Mouse (Mus musculus) G1E (cell line): ENCODE measurements around the gene Actl11. TPM values are rescaled to one million over a fixed set of nuclear protein-coding genes. Genes with fewer than 3 reads are reported as not detected.

Experiments
- ATAC-seq: 2 replicates; pipeline ENCODE4 v1.8.0; 2016; ENCODE audit warnings: mild to moderate bottlenecking; ENCODE audit not compliant: insufficient number of reproducible peaks, poor library complexity, low FRiP score, severe bottlenecking; ENCODE audit errors: extremely low read depth
- DNase-seq: peaks from one replicate; pipeline ENCODE4 v3.0.0; 2012; ENCODE audit warnings: low spot score
- H3K27me3 ChIP-seq: 2 replicates; pipeline ENCODE4 v1.6.1; 2012; ENCODE audit warnings: mild to moderate bottlenecking, low read length, inconsistent platforms; ENCODE audit not compliant: insufficient read depth
- H3K36me3 ChIP-seq: replicated peaks from 2 replicates; pipeline ENCODE3; 2012; ENCODE audit warnings: mild to moderate bottlenecking, inconsistent platforms
- H3K4me1 ChIP-seq: 2 replicates; pipeline ENCODE4 v1.6.1; 2012; ENCODE audit warnings: low read depth, low read length, inconsistent platforms, mixed read lengths; ENCODE audit not compliant: insufficient read depth
- H3K4me3 ChIP-seq: 2 replicates; pipeline ENCODE4 v1.5.1; 2012; ENCODE audit warnings: low read depth, mild to moderate bottlenecking, inconsistent platforms, low read length, moderate library complexity, mixed read lengths
- H3K9me3 ChIP-seq: replicated peaks from 2 replicates; pipeline ENCODE4 v1.6.1; 2012; ENCODE audit warnings: inconsistent platforms
- CTCF ChIP-seq: IDR thresholded peaks from 2 replicates; pipeline ENCODE4 v1.5.1; 2012; ENCODE audit warnings: low read depth, low read length, inconsistent platforms, mixed read lengths
- GATA1 ChIP-seq: IDR thresholded peaks from 2 replicates; pipeline ENCODE4 v1.6.1; 2012; ENCODE audit warnings: borderline replicate concordance, low read length, inconsistent platforms, mixed read lengths
- GATA2 ChIP-seq: IDR thresholded peaks from 2 replicates; pipeline ENCODE4 v1.6.1; 2012; ENCODE audit warnings: low read depth, low read length, inconsistent platforms, borderline replicate concordance
- POLR2AphosphoS5 ChIP-seq: IDR thresholded peaks from 2 replicates; pipeline ENCODE4 v1.6.1; 2012; ENCODE audit warnings: low read depth, low read length, inconsistent platforms; ENCODE audit not compliant: insufficient replicate concordance
- TAL1 ChIP-seq: conservative IDR thresholded peaks from 2 replicates; pipeline ENCODE4 v1.6.1; 2012; ENCODE audit warnings: low read depth, low read length, inconsistent platforms, mixed read lengths
- polyA plus RNA-seq: library from polyadenylated mRNA; stranded (reverse); fragments of >175 nt; gene quantifications from 2 replicates; pipeline ENCODE4 v1.2.3, GENCODE M21; 2012
- total RNA-seq, 2 experiments: library from RNA; stranded (forward) in 1 of 2; stranded (reverse) in 1 of 2; fragments of 200-1000 nt in 1 of 2; fragments of >200 nt in 1 of 2; fragmentation: Nextera tagmentation in 1 of 2; gene quantifications; 2 replicates each; pipeline ENCODE4 v1.2.3; 2014 to 2017

The Actl11 gene
- total and polyA plus RNA-seq, 3 experiments = 0.11 TPM; not detected in 2

DNA sequence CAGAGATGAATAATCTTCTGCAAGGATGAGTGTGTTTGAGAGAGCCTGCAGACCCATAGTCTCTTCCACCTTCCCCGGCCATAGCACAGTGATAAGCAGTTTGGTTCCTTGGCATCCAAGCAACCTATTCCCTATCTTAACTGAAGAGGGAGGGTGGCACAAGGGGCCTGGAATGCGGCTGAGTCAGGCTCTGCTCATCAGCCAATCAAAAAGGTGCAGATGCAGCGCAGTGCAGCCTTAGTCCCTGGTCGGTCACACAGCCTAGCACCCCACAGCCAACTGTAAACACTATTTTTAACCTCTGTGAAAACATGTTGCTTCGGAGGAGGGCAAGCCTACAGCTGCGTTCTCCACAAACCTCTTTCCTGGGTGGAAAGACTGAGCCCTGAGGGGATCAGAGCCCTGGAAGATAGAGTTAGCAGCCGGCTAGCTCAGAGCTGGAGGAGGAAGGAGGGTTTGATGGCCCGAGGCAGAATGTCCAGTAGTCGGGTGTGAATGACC is 1.3 kb upstream of the Actl11 start:
- Histone ChIP-seq H3K9me3 (no peaks in the 10 kb centered on the region), H3K36me3 (no peaks in the 10 kb centered on the region), H3K4me3 (no peak overlapping the region), H3K27me3 (peaks cover 75% of the 10 kb centered on the region), H3K4me1 (no peaks in the 10 kb centered on the region; the same call in 1 of the 2 replicates)
- ATAC-seq (no peak), DNase-seq (no peak)
- TF ChIP-seq CTCF = no peak
- TF ChIP-seq POLR2AphosphoS5 = no peak
- no peak for TF ChIP-seq TAL1
- TF ChIP-seq GATA1 = no peak
- TF ChIP-seq GATA2 = no peak

DNA sequence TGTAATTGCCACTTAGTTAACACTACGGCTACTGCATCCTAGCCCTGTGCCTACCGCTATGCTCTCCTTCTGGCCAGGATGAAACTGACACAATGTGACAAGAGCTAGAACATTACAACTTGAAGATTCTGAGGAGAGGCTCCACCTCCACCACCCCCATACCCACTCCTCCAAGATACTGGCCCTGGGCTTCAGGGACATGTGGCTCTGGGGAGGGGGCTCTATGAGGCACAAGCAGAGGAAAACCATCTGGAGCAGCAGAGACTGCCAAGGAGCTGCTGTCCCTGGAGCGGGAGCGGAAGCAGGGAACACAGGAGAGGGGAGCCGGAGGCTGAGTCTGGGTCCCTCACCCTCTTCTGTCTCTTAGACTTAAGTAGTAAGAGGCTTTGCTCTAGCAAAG is 520 bp upstream of the Actl11 start:
- Histone ChIP-seq H3K27me3 (peaks cover 80% of the 10 kb centered on the region), H3K36me3 (no peaks in the 10 kb centered on the region), H3K4me1 (no peaks in the 10 kb centered on the region; the same call in 1 of the 2 replicates), H3K4me3 (no peak overlapping the region), H3K9me3 (no peaks in the 10 kb centered on the region)
- TF ChIP-seq POLR2AphosphoS5 (no peak), CTCF (no peak), GATA2 (no peak)
- DNase-seq (no peak), ATAC-seq (no peak)

DNA sequence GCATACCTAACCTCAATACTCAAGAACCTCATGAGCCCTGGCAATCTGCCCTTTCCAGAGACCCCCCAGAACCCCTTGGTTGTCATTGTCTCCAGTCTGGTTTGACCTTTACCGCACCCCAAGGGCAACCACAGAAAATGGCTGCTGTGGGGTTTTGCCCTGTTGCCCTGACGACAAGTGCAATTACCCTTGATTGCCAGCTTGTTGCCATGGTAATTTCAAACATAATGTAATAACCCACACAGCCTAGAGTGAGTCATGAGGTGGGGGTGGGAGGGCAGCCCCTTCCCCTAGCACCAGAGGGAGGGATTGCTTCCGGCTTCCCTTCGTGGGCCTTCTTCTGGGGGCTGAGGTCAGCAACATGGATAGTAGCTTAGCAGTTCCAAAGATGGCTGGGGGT is 4.0 kb downstream of the Actl11 start:
- Histone ChIP-seq H3K36me3 (no peaks in the 10 kb centered on the region), H3K27me3 (peaks cover 90% of the 10 kb centered on the region)
- ATAC-seq = no peak

DNA sequence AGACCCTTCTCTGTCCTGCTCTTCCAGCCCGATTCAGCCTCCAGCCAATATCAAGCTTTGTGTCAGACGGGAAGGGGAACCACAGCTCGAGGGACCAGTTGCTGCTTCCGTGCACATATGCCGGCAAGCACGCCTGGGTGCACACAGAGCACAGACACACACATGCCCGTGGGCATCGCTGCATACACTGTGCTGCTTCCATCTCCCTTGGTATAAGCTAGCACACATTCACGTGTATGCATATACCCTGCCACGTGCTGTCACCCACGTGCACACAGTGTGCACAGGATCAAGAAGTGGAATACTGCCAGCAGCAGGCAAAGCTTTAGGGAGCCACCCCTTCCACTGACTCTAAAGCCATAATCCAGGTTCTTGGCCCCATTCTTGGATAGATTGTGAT is 5.9 kb downstream of the Actl11 start:
- Histone ChIP-seq H3K9me3 (no peaks in the 10 kb centered on the region), H3K4me1 (0 out of 2 replicates have a peak, but pooled peaks cover 4% of the 10 kb centered on the region), H3K27me3 (peaks cover 93% of the 10 kb centered on the region), H3K4me3 (no peak overlapping the region; the same call in 1 of the 2 replicates), H3K36me3 (no peaks in the 10 kb centered on the region)
- TF ChIP-seq GATA1 (no peak), GATA2 (no peak), CTCF (no peak), POLR2AphosphoS5 (no peak), TAL1 (no peak)
- DNase-seq (no peak), ATAC-seq (no peak)

More for the DNA sequence above, 4.0 kb downstream of the Actl11 start:
- no peak for TF ChIP-seq CTCF
- no peak for TF ChIP-seq GATA1
- no peak for TF ChIP-seq GATA2
- no peak for TF ChIP-seq POLR2AphosphoS5
- TF ChIP-seq TAL1 = no peak
- Histone ChIP-seq H3K4me3 (no peak overlapping the region), H3K4me1 (0 out of 2 replicates have a peak, but pooled peaks cover 4% of the 10 kb centered on the region), H3K9me3 (no peaks in the 10 kb centered on the region)
- DNase-seq = no peak

DNA sequence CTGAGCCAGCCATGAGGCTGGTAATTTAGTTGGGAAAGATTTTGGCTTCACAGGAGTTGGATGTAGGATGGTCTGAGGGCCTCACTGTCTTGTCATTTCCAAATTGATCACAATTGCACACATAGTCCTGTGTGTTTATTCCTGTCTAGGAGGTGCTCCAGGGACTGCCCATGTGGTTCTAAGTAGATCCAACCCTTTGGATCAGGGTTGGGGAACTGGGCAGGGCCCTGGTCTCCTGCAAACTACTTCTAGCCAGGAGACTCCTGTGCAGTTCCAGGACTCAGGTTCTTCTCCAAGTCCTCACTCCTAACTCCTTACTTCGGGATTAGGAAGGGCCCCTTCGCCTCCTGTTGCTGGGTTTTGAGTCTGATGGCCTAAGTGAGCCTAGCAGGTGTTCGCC is 7.1 kb downstream of the Actl11 start, which contains the start of gene Camkv:
TSS of gene Camkv (plus strand) at position 301 of the 400 bp plus-strand sequence.
- no peak for TF ChIP-seq GATA1
- no peak for TF ChIP-seq TAL1
- no peak for TF ChIP-seq POLR2AphosphoS5
- no peak for TF ChIP-seq GATA2
- ATAC-seq (no peak), DNase-seq (no peak)
- Histone ChIP-seq H3K27me3 (peaks cover 94% of the 10 kb centered on the region), H3K4me1 (peaks cover 6% of the 10 kb centered on the region; the same call in 1 of the 2 replicates), H3K36me3 (no peaks in the 10 kb centered on the region), H3K4me3 (no peak within 1 kb of the TSS), H3K9me3 (no peaks in the 10 kb centered on the region)

DNA sequence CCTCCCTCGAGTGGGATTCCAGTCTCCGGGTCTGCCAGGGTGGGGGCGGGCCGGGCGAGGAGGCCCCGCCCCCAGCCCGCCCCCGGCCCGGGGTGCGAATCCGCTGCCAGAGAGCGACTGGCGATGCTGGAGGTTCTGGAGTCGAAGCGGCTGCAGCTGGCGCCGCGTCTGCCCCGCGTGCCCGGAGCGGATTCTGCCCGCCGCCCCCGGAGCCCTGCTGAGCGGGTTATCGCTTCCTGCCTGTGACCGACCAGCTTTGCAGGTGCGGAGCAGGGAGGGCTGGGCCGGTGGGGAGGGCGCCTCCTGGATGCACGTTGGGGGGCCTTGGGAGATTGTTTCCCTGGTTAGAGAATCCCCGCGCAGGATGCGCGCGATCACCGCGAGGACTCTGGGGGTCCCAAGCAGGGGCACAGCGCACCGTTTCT is 7.5 kb downstream of the Actl11 start:
- H3K27me3 ChIP-seq = peaks cover 96% of the 10 kb centered on the region
- ATAC-seq (no peak), DNase-seq (no peak)
- no peak for TF ChIP-seq POLR2AphosphoS5
- TF ChIP-seq CTCF = no peak
- TF ChIP-seq GATA1 = no peak
- no peak for TF ChIP-seq GATA2
- TF ChIP-seq TAL1 = no peak
- no peaks in the 10 kb centered on the region for H3K9me3 ChIP-seq
- H3K4me1 ChIP-seq = peaks cover 6% of the 10 kb centered on the region; the same call in 1 of the 2 replicates
- H3K4me3 ChIP-seq = no peak overlapping the region
- no peaks in the 10 kb centered on the region for H3K36me3 ChIP-seq
